Mouse (Mus musculus) E14TG2a.4 (cell line): ENCODE measurements around the gene C130050O18Rik.

ENCODE experiments used
- CTCF ChIP-seq: conservative IDR thresholded peaks from 2 replicates; pipeline ENCODE4 v1.5.1; 2014; ENCODE audit warnings: low read length
- NANOG ChIP-seq: IDR thresholded peaks from 2 replicates; pipeline ENCODE4 v1.6.1; 2014; ENCODE audit warnings: borderline replicate concordance, low read length, mixed read lengths
- POU5F1 ChIP-seq: IDR thresholded peaks from 2 replicates; pipeline ENCODE4 v1.6.1; 2014; ENCODE audit warnings: low read length, borderline replicate concordance

DNA sequence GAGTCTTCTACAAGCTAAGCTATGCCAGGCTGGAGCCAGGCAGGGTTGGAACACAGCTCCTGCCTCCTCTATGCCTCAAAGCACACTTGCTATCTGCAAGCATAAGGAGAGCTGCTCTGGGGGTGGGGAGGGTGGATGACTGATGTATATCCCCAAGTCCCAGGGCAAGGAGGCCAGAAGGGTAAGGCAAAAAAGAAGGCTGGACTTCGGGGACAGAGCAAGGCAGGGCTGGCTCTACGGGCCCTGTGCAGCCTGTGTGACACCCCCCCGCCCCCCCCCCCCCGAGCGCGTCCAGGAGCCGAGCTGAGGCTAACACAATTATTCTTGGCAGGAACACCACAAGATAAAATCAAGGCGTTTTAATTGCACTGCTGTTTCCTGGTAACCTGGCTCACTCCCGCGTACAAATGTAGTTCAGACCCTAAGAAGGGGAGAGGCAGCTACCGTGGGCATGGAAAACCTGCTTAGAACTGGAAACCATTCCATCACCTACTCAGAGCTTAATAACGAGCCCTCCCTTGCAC, 24.8 kb downstream of the C130050O18Rik start:
- no peak for TF ChIP-seq CTCF
- TF ChIP-seq NANOG, result no peak
- TF ChIP-seq POU5F1, result no peak
